Mouse (Mus musculus) spleen, adult 2 months (tissue): ENCODE measurements at regions not wholly inside any gene's neighbourhood (a gene's known extent, or its start where the extent isn't known, plus 50 kb on each side); places are given as distances from the start of the nearest gene placed in this dataset.
"Not testable (repeated sequence)": the region's sequence is repeated elsewhere in the genome, so short reads cannot be mapped to it uniquely, and the experiment has no call there.

ENCODE experiments used
- DNase-seq, 2 experiments: peaks; one replicate each; pipeline versions ENCODE4 v3.0.0 to v3.0.0-alpha.2; 2012 to 2021; ENCODE audit warnings: low spot score in 2 of 2, low read depth in 1 of 2
- H3K27ac ChIP-seq: fragments of 200-500 bp; 2 replicates; pipeline ENCODE4 v1.5.1; 2012; ENCODE audit warnings: low read length, inconsistent platforms; ENCODE audit not compliant: insufficient read depth
- H3K27me3 ChIP-seq: fragments of 200-500 bp; 2 replicates; pipeline ENCODE4 v1.6.1; 2012; ENCODE audit warnings: mild to moderate bottlenecking, moderate library complexity, low read length, inconsistent platforms; ENCODE audit not compliant: control insufficient read depth, insufficient read depth
- H3K36me3 ChIP-seq: fragments of 200-500 bp; 2 replicates; pipeline ENCODE4 v1.6.1; 2012; ENCODE audit warnings: mild to moderate bottlenecking, low read length, inconsistent platforms; ENCODE audit not compliant: control insufficient read depth, insufficient read depth
- H3K4me1 ChIP-seq: fragments of 200-500 bp; 2 replicates; pipeline ENCODE4 v1.6.1; 2011; ENCODE audit warnings: inconsistent platforms; ENCODE audit not compliant: control insufficient read depth, insufficient read depth, insufficient read length
- H3K4me3 ChIP-seq: fragments of 200-500 bp; 2 replicates; pipeline ENCODE4 v1.5.1; 2011; ENCODE audit warnings: mild to moderate bottlenecking, inconsistent platforms; ENCODE audit not compliant: insufficient read depth, insufficient read length; ENCODE audit errors: extremely low read depth
- CTCF ChIP-seq: fragments of 200-500 bp; IDR thresholded peaks from 2 replicates; pipeline ENCODE4 v1.5.1; 2011; ENCODE audit warnings: mild to moderate bottlenecking, inconsistent platforms; ENCODE audit not compliant: insufficient read depth, insufficient read length, insufficient replicate concordance; ENCODE audit errors: extremely low read depth
- POLR2A ChIP-seq: fragments of 200-500 bp; IDR thresholded peaks from 2 replicates; pipeline ENCODE4 v1.6.1; 2011; ENCODE audit warnings: low read depth, low read length, inconsistent platforms
- WGBS: fragments of 180-500 bp; shearing (Covaris S2); methylation state at CpG from one replicate; pipeline ENCODE4 v1.1.7; 2018; 5-methylcytosine and 5-hydroxymethylcytosine counted together

DNA sequence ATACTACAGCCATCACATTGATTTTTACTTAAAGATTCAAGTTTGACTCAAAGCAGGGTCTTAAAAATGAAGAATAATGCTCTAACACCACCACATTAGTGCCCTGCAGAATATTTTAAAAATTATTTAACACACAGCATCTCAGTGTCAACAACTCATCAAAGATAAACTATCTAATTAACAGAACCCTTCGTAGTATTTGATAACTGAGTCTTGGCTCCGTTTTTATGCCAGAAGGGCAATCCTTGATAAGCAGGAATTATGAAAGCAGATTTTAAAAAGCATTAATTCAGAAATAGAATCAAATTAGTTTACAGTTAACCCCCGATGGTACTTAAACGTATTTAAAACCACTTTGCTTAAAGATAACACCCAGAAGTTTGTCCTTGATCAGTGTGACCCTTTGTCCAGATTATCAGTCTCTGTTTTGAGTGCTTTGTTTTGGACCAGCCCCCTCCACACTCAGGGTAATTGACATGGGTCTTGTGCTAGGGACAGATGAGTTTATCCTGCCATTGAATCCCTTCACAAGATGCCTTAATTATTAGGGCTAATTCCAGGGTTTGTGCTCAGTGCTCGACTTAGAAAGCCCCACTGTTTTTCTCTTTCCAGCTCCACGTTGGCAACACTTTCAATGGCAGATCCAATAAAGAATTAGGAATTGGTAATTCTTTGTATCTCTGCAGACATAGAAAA lies 69.4 kb upstream of the Dph6 start:
- H3K27ac ChIP-seq, result no peak overlapping the region
- no peak overlapping the region for H3K4me3 ChIP-seq
- no peaks in the 10 kb centered on the region for H3K4me1 ChIP-seq
- no peak for DNase-seq
- TF ChIP-seq CTCF, result no peak
- TF ChIP-seq POLR2A, result no peak
- no peaks in the 10 kb centered on the region for H3K27me3 ChIP-seq
- WGBS, result 79% methylated on average over 6 of the region's 6 CpGs
- no peaks in the 10 kb centered on the region for H3K36me3 ChIP-seq

DNA sequence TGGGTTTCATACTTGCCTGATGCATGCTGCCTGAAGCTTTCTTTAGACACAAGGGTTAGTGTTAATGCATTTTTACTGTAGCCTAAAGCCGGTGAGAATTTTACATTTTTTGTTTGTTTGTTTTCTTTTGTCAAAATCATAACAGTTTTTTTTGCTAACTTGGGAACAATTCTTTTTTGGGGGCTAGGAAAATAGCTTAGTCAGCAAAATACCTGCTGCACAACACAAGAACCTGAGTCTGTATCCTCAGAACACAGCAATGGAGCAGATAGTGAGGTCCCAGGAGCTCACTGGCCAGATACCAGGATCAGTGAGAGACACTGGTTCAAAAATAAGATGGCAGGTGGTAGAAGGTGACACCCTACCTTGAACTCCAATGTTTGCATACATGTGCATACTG lies 72.4 kb upstream of the Dph6 start:
- no peak overlapping the region for H3K27ac ChIP-seq
- no peak for DNase-seq
- no peaks in the 10 kb centered on the region for H3K36me3 ChIP-seq
- WGBS, result 88% methylated on average over 1 of the region's 1 CpGs
- no peaks in the 10 kb centered on the region for H3K4me1 ChIP-seq
- no peaks in the 10 kb centered on the region for H3K27me3 ChIP-seq
- no peak overlapping the region for H3K4me3 ChIP-seq
- TF ChIP-seq POLR2A (no peak), CTCF (no peak)

DNA sequence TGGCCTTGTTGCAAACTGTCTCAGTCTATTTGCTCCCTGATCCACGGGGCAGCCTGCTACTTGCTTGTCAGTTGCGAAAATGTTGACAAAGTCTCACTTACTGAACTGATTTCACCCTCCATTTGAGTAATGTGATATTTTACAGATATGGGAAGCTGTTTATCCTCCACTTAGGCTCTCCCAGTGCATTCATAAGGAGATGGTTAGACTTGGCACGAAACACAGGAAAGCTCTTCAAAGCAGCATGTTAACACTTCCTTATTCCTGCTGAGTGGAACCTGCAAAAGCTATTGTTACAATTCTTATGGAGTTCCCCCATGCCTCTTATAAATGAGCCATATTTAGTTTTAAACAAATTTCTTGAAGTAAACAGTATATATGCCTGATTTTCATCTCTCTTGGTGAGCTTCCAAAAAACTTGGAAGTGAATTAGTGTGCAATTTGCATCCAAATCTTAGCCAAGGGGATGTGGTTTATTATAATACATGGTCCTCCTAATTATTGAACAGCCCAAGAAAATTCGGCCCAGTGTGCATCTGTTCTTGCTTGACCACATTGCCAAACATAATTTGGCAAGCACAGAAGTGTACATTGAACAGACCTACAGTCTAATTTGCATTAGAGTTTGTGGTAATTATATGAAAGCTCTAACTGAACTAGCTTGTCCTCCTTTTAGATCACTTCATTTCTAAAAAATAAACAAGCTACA lies 80.3 kb upstream of the Dph6 start:
- H3K4me1 ChIP-seq, result no peaks in the 10 kb centered on the region
- no peak for TF ChIP-seq CTCF
- no peak for TF ChIP-seq POLR2A
- no peak overlapping the region for H3K27ac ChIP-seq
- no peaks in the 10 kb centered on the region for H3K27me3 ChIP-seq
- WGBS, result 56% methylated on average over 4 of the region's 4 CpGs
- no peaks in the 10 kb centered on the region for H3K36me3 ChIP-seq
- DNase-seq, result no peak
- H3K4me3 ChIP-seq, result no peak overlapping the region

DNA sequence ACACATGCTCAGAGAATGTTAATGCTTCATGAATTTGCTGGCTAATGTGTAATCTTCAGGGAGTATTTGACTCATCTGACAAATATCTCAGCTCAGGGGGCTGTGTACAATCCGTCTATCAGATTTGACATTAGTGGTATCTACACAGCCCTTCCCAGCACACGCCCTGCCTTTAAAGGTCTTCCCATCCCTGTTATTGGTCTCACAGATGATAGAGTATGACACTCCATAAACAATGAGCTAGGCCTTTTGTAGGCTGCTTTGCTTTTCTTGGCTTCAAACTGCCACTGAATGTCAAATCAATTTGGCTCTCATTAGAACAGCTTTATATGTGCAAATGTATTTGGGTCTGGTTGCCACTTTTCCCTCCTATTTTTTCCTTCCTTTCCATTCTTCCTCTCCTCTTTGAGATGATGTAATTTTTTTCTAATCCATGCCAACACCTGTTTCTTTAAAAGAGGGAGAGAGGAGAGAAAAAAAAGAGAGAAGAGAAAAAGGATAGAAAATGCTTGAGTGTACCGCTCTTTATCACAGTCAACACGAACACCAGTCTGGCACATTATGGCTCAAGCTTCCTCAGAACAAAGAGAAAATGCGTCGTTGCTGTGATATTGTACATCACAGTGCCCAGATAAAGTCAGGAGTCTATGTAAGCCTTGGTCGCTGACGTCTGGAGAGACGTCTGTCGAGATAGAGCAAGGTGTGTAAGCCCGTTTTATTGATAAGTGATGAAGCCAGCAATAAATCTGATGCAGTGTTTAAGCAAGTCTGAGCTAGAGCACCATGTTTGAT lies 84.9 kb upstream of the Dph6 start:
- TF ChIP-seq CTCF (no peak), POLR2A (no peak)
- 86% methylated on average over 11 of the region's 11 CpGs for WGBS

DNA sequence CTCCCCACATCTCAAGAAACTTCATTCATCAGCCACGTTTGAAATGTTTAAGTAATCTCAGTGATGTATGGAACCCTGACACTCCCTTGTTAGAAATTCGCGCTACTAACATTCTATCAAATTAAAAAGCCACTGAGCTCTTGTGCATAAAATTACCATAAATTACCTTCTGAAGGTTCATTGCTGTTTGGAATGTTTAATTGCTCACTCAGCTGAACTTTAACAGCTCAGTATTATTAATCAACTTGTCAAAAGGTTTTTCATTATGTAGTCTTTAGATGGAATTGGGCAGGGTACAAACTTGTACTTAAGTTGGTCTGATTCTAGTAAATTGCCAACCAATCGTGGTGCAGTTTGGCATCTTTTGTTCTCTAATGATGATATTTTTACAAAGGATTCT lies 108.5 kb upstream of the Dph6 start:
- Histone ChIP-seq H3K4me3 (no peak overlapping the region), H3K4me1 (no peaks in the 10 kb centered on the region), H3K27ac (no peak overlapping the region), H3K36me3 (no peaks in the 10 kb centered on the region), H3K27me3 (no peaks in the 10 kb centered on the region)
- 81% methylated on average over 4 of the region's 4 CpGs for WGBS
- DNase-seq, result no peak
- TF ChIP-seq POLR2A (no peak), CTCF (no peak)

More for the DNA sequence above, 84.9 kb upstream of the Dph6 start:
- no peaks in the 10 kb centered on the region for H3K36me3 ChIP-seq
- no peak overlapping the region for H3K27ac ChIP-seq
- H3K27me3 ChIP-seq, result no peaks in the 10 kb centered on the region
- H3K4me1 ChIP-seq, result no peaks in the 10 kb centered on the region
- no peak for DNase-seq
- H3K4me3 ChIP-seq, result no peak overlapping the region

DNA sequence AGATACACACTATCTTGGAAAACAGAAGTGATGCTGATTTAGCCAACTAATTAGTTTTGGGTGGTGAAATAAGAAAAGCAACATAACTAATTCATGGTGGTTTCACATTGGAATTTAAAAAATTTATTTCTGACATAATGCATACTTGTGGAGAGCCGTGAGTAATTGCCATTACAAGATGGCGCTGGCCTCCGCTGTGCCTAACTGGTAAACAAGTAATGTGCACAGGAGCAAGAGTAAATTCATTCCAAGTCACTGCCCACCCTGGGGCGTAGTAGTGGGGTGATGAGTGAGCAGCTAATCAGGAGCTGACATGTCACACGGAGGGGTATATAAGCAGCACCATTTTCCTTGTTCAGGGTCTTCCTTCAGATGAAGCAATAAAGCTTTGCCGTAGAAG lies 119.0 kb upstream of the Dph6 start:
- H3K36me3 ChIP-seq, H3K4me1 ChIP-seq, H3K27me3 ChIP-seq, H3K27ac ChIP-seq, H3K4me3 ChIP-seq, DNase-seq: not testable (repeated sequence)
- WGBS, result 90% methylated on average over 6 of the region's 6 CpGs

DNA sequence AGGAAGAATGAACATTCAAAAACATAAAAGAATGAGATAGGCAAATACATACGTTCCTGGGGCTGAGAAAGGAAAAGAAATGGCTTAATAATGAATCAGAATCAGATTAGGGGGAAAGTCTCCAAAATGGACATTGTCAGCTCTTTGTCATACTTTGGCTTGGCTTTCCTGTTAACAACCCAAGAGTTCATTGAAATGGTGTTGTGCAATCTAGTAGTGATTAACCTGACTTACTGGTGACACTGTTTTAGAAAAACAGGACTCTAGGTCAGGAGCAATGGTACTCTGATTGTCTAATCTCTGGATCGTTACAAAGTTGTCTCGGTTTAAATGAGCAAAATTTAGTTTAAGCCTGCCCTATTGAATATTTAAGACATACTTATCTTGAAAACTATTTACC lies 119.5 kb upstream of the Dph6 start:
- H3K4me1 ChIP-seq, result no peaks in the 10 kb centered on the region
- no peak overlapping the region for H3K4me3 ChIP-seq
- no peaks in the 10 kb centered on the region for H3K36me3 ChIP-seq
- no peaks in the 10 kb centered on the region for H3K27me3 ChIP-seq
- 89% methylated on average over 3 of the region's 3 CpGs for WGBS
- TF ChIP-seq CTCF (no peak), POLR2A (no peak)
- no peak for DNase-seq
- no peak overlapping the region for H3K27ac ChIP-seq
